Mouse (Mus musculus): ENCODE data around the gene Drc3. TPM values are rescaled to one million over a fixed set of nuclear protein-coding genes. Genes with fewer than 3 reads are reported as not detected.
"Not testable (repeated sequence)": the region's sequence is repeated elsewhere in the genome, so short reads cannot be mapped to it uniquely, and the experiment has no call there.

Drc3 gene
- polyA plus RNA-seq, 1 experiment from 2014 or later, result 2.1 TPM

DNA sequence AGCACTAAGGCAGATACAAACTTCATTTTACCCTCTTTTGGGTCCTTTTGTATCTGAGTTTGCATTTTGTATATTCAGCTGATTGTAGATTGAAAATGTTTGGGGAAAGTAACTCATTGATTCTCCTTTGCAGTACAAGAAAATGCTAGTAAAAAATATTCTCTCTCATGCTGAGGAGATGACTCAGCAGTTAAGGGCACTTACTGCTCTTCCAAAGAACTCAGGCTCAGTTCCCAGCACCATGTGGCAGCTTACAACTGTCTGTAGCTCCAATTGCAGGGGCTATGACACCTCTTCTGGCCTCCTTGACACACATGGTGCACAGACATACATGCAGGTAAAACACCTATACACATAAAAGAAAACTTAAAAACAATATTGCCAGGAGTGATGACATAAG, 80.4 kb downstream of the Drc3 start:
- no peak overlapping the region for H3K4me3 ChIP-seq (replicated peaks; ENCODE audit: low read depth, low read length)
- H3K4me1 ChIP-seq (replicated peaks; ENCODE audit: insufficient read depth, low read length), result no peaks in the 10 kb centered on the region
- no peak for TF ChIP-seq CTCF (IDR thresholded peaks at IDR 0.05; ENCODE audit: low read depth)
- ATAC-seq (replicated peaks; ENCODE audit: low FRiP score, low read depth) (no peak), DNase-seq (ENCODE audit: low spot score) (no peak)
- peaks cover 50% of the 10 kb centered on the region for H3K36me3 ChIP-seq (ENCODE audit: insufficient read depth, low read length)
- no peaks in the 10 kb centered on the region for H3K9me3 ChIP-seq (replicated peaks; ENCODE audit: low read length)
- no peaks in the 10 kb centered on the region for H3K27me3 ChIP-seq (ENCODE audit: insufficient read depth, low read length)
- no peak overlapping the region for H3K4me2 ChIP-seq (ENCODE audit: low read length)
- no peak overlapping the region for H3K27ac ChIP-seq
- no peak overlapping the region for H3K9ac ChIP-seq (ENCODE audit: low read depth, low read length)

DNA sequence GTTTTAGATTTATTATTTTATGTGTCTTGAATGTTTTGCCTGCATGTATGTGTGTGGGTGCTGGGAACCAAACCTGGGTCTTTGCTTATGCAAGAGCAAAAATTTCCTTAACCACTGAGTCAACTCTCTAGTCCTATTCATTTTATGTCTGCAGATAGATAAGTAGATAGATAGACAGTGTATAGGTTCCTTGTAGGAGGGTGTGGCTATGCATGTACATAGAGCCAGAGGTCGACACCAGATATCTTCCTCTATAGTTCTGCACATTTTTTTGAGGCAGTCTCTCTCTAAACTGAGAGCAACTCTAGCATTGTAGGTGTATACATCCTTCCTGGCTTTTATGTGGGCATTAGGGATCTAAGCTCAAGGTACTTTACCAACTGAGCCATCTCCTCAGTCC, 82.0 kb downstream of the Drc3 start:
- ATAC-seq (replicated peaks; ENCODE audit: low FRiP score, low read depth), result no peak
- no peak for DNase-seq (ENCODE audit: low spot score)
- Histone ChIP-seq H3K27me3 (ENCODE audit: insufficient read depth, low read length) (no peaks in the 10 kb centered on the region), H3K4me3 (replicated peaks; ENCODE audit: low read depth, low read length) (no peak overlapping the region), H3K4me2 (ENCODE audit: low read length) (no peak overlapping the region), H3K9me3 (replicated peaks; ENCODE audit: low read length) (no peaks in the 10 kb centered on the region), H3K4me1 (replicated peaks; ENCODE audit: insufficient read depth, low read length) (no peaks in the 10 kb centered on the region), H3K9ac (ENCODE audit: low read depth, low read length) (no peak overlapping the region), H3K27ac (no peak overlapping the region), H3K36me3 (ENCODE audit: insufficient read depth, low read length) (peaks cover 48% of the 10 kb centered on the region)
- 100% methylated on average over 1 of the region's 1 CpGs for WGBS
- no peak for TF ChIP-seq CTCF (IDR thresholded peaks at IDR 0.05; ENCODE audit: low read depth)

DNA sequence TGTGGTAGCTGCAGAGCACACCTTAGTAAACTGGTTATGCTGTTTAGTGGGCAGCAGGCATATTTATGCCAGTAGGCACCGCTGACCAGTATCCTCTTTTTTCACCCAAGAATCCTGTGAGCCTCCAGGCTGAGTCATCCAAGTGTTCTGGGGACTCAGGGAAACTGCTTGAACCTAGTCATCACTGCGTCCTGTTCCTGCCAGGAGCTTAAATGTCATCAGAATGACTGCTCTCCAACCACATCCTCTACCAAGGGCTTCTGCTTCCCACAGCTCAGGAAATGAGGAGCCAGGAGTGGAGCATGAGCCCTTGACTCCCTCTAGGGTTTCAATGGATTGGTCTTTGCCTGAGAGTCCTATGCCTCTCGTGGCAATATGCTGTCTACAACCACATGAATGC, 83.5 kb downstream of the Drc3 start:
- no peak overlapping the region for H3K9ac ChIP-seq (ENCODE audit: low read depth, low read length)
- no peak for TF ChIP-seq CTCF (IDR thresholded peaks at IDR 0.05; ENCODE audit: low read depth)
- H3K4me1 ChIP-seq (replicated peaks; ENCODE audit: insufficient read depth, low read length), result no peaks in the 10 kb centered on the region
- no peaks in the 10 kb centered on the region for H3K9me3 ChIP-seq (replicated peaks; ENCODE audit: low read length)
- WGBS, result 84% methylated on average over 3 of the region's 3 CpGs
- DNase-seq (ENCODE audit: low spot score) (no peak), ATAC-seq (replicated peaks; ENCODE audit: low FRiP score, low read depth) (no peak)
- peaks cover 51% of the 10 kb centered on the region for H3K36me3 ChIP-seq (ENCODE audit: insufficient read depth, low read length)
- no peak overlapping the region for H3K4me2 ChIP-seq (ENCODE audit: low read length)
- H3K4me3 ChIP-seq (replicated peaks; ENCODE audit: low read depth, low read length), result no peak overlapping the region
- no peaks in the 10 kb centered on the region for H3K27me3 ChIP-seq (ENCODE audit: insufficient read depth, low read length)
- no peak overlapping the region for H3K27ac ChIP-seq

DNA sequence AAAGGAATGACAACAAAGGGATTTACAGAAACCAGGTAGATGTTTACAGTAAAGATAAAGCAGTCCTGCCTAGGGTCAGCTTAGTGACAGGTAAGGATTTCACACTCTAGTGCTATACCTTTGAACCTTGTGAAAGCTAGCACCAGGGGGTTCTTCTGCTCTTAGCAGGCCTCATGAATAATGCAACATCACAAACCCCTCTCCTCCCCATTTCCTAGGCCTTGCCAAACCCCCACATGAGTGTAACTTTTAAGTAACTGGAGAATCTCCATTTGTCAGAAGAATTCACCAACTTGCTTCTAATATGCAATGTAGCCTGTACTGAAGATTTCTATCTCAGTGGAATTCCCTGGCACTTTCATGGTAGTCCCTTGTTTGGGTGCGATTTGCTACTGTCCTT, 86.5 kb downstream of the Drc3 start:
- H3K9ac ChIP-seq (ENCODE audit: low read depth, low read length); DNase-seq (ENCODE audit: low spot score); H3K4me1 ChIP-seq (replicated peaks; ENCODE audit: insufficient read depth, low read length); H3K27ac ChIP-seq; ATAC-seq (replicated peaks; ENCODE audit: low FRiP score, low read depth); H3K27me3 ChIP-seq (ENCODE audit: insufficient read depth, low read length); H3K9me3 ChIP-seq (replicated peaks; ENCODE audit: low read length); H3K4me2 ChIP-seq (ENCODE audit: low read length); H3K4me3 ChIP-seq (replicated peaks; ENCODE audit: low read depth, low read length): not testable (repeated sequence)
- peaks cover 59% of the 10 kb centered on the region for H3K36me3 ChIP-seq (ENCODE audit: insufficient read depth, low read length)
- 25% methylated on average over 1 of the region's 1 CpGs for WGBS

DNA sequence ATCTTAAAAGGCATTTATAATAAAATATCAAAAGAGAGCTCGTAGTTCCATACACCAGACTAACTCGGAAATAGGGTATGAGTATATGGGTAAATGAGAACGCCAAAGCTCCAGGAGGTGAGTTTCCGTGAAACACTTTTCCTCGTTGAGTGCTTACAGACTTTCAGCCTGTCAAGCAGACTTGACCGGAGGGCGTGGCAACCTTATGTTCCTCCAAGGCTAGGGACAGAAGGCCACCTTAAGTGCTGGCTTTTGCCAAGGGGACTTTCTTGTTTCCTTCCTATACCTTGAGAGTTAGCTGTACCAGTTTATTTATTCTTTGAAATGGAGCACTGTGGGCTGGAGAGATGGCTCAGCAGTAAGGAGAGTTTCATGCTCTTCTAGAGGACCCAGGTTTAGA, 87.0 kb downstream of the Drc3 start:
- Histone ChIP-seq H3K4me3 (replicated peaks; ENCODE audit: low read depth, low read length) (no peak overlapping the region), H3K9me3 (replicated peaks; ENCODE audit: low read length) (no peaks in the 10 kb centered on the region), H3K27me3 (ENCODE audit: insufficient read depth, low read length) (no peaks in the 10 kb centered on the region), H3K36me3 (ENCODE audit: insufficient read depth, low read length) (peaks cover 55% of the 10 kb centered on the region), H3K4me1 (replicated peaks; ENCODE audit: insufficient read depth, low read length) (no peaks in the 10 kb centered on the region), H3K27ac (no peak overlapping the region), H3K9ac (ENCODE audit: low read depth, low read length) (no peak overlapping the region), H3K4me2 (ENCODE audit: low read length) (no peak overlapping the region)
- DNase-seq (ENCODE audit: low spot score) (no peak), ATAC-seq (replicated peaks; ENCODE audit: low FRiP score, low read depth) (no peak)
- TF ChIP-seq CTCF (IDR thresholded peaks at IDR 0.05; ENCODE audit: low read depth), result no peak
- 50% methylated on average over 7 of the region's 7 CpGs for WGBS

DNA sequence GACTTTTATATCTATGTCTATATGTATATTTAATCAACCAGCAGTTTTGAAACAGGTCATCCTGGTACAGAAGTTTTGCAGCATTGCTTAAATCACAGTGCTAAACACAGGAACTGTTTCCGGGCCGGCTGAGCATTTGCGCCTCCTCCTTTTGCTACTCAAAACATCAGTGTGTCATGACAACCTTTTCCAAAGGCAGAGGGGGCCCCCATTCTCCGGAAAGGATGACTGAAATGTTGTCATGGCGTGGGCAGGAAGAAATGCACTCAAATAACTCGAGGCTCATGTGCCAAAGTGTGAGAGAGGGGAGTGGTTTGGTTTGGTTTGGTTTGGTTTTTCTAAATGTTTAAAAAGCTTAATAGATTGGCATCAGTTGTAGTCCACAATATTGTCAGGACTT, 89.8 kb downstream of the Drc3 start:
- ATAC-seq (replicated peaks; ENCODE audit: low FRiP score, low read depth) (no peak), DNase-seq (ENCODE audit: low spot score) (no peak)

More for the DNA sequence above, 89.8 kb downstream of the Drc3 start:
- H3K9me3 ChIP-seq (replicated peaks; ENCODE audit: low read length), result no peaks in the 10 kb centered on the region
- H3K9ac ChIP-seq (ENCODE audit: low read depth, low read length), result no peak overlapping the region
- no peaks in the 10 kb centered on the region for H3K27me3 ChIP-seq (ENCODE audit: insufficient read depth, low read length)
- H3K36me3 ChIP-seq (ENCODE audit: insufficient read depth, low read length), result peaks cover 34% of the 10 kb centered on the region
- WGBS, result 83% methylated on average over 6 of the region's 6 CpGs
- no peaks in the 10 kb centered on the region for H3K4me1 ChIP-seq (replicated peaks; ENCODE audit: insufficient read depth, low read length)
- no peak for TF ChIP-seq CTCF (IDR thresholded peaks at IDR 0.05; ENCODE audit: low read depth)
- no peak overlapping the region for H3K4me2 ChIP-seq (ENCODE audit: low read length)
- no peak overlapping the region for H3K4me3 ChIP-seq (replicated peaks; ENCODE audit: low read depth, low read length)
- H3K27ac ChIP-seq, result no peak overlapping the region

Other genes starting within 250 kb of the Drc3 start
- 14.6 and 15.2 TPM in 2 replicates for gene Rai1, start 248.3 kb upstream of the Drc3 start, polyA plus RNA-seq (2015; fragmentation: Nextera tagmentation; extraction: Ambion mirVana)
- 44.4 and 50.6 TPM in 2 replicates for gene Srebf1, start 130.7 kb upstream of the Drc3 start, polyA plus RNA-seq (2015; fragmentation: Nextera tagmentation; extraction: Ambion mirVana)
- gene Tom1l2, start 424 bp upstream of the Drc3 start, polyA plus RNA-seq (2015; fragmentation: Nextera tagmentation; extraction: Ambion mirVana), result 27.9 and 29.9 TPM in 2 replicates
- gene Gid4, start 63.8 kb downstream of the Drc3 start, polyA plus RNA-seq (2015; fragmentation: Nextera tagmentation; extraction: Ambion mirVana), result 18.3 and 19.2 TPM in 2 replicates
- gene Atpaf2, start 65.1 kb downstream of the Drc3 start, polyA plus RNA-seq (2015; fragmentation: Nextera tagmentation; extraction: Ambion mirVana), result 41.2 and 44.2 TPM in 2 replicates
- 77.4 and 80.7 TPM in 2 replicates for gene Drg2, start 101.3 kb downstream of the Drc3 start, polyA plus RNA-seq (2015; fragmentation: Nextera tagmentation; extraction: Ambion mirVana)
- gene Myo15, start 116.0 kb downstream of the Drc3 start, polyA plus RNA-seq (2015; fragmentation: Nextera tagmentation; extraction: Ambion mirVana), result 0.13 and 0.19 TPM in 2 replicates
- gene Alkbh5, start 183.1 kb downstream of the Drc3 start, polyA plus RNA-seq (2015; fragmentation: Nextera tagmentation; extraction: Ambion mirVana), result 38.3 and 41.5 TPM in 2 replicates